Mouse (Mus musculus) heart, adult 2 months (tissue): ENCODE data around the gene Arhgap18.

Experiments
- CTCF ChIP-seq: fragments of 200-600 bp; IDR thresholded peaks from 2 replicates; pipeline ENCODE4 v1.8.1; 2022; ENCODE audit warnings: antibody characterized with exemption, mild to moderate bottlenecking, moderate library complexity
- EP300 ChIP-seq: fragments of 200-500 bp; IDR thresholded peaks from 2 replicates; pipeline ENCODE4 v1.6.1; 2011; ENCODE audit warnings: low read depth, low read length, control low read depth; ENCODE audit not compliant: insufficient read depth
- POLR2A ChIP-seq: fragments of 200-500 bp; IDR thresholded peaks from 2 replicates; pipeline ENCODE4 v1.6.1; 2011; ENCODE audit warnings: mild to moderate bottlenecking, low read depth, low read length, control low read depth; ENCODE audit not compliant: insufficient read depth

- no peak for TF ChIP-seq CTCF
- 0 out of 2 replicates have a peak, but pooled peaks have one; percentile 19 for TF ChIP-seq POLR2A
- TF ChIP-seq EP300: 0 out of 2 replicates have a peak, but pooled peaks have one; percentile 15
These were observed 19.7 kb downstream of the Arhgap18 start for GRCm38 (mm10) chr10:26772624-26773540.
